ENCODE assay signal across 12 mouse cellular contexts in the genomic region with DNA sequence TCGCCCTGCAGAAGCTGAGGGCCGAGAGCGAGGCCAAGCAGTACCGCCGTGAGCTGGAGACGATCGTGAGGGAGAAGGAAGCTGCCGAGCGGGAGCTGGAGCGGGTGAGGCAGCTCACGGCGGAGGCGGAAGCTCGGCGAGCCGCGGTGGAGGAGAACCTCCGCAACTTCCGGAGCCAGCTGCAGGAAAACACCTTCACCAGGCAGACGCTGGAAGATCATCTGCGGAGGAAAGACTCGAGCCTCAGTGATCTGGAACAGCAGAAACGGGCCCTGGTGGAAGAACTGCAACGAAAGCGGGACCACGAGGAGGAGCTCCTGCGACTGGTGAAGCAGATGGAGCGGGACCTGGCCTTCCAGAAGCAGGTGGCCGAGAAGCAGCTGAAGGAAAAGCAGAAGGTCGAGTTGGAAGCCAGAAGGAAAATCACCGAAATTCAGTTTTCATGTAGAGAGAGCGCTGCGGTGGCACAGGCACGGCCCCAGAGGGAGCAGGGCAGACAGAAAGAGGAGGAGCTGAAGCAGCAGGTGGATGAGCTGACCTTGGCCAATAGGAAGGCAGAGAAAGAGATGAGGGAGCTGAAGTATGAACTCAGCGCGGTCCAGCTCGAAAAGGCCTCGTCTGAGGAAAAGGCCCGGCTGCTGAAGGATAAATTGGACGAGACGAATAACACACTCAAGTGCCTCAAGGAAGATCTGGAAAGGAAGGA.
DNase-seq lines count a peak whose midpoint lies in the region; ATAC-seq and TF ChIP-seq lines count a peak whose summit lies in the region.
"Had no signal": no experiment of that assay in that cellular context is flagged by ENCODE, and none has a peak within 500 bp of the region (broad histone marks: within the 10 kb centered on the region; RNA-seq: fewer than 3 reads in every experiment).

No protein-coding gene starts in this region.

- DNase-seq in heart, postnatal 36 days, result no peak
- DNase-seq in ES-CJ7 (ENCODE audit: low read depth, low spot score), result peak; percentile 52
- DNase-seq in left cerebral cortex, postnatal 4 days, result no peak
- DNase-seq: adrenal gland, postnatal 36 days; heart, adult 11 months had no signal

- H3K9ac ChIP-seq in heart, embryonic 16.5 days (ENCODE audit: low read length), result peak overlapping the region; percentile 37; the same call in 1 of the 2 replicates
- H3K9ac ChIP-seq in embryonic facial prominence, embryonic 15.5 days, result no peak overlapping the region
- no peak overlapping the region for H3K9ac ChIP-seq in intestine, postnatal 0 days (ENCODE audit: low read depth, low read length)
- no peak overlapping the region for H3K9ac ChIP-seq in hindbrain, embryonic 16.5 days (ENCODE audit: low read depth, low read length)
- H3K9ac ChIP-seq: neural tube, embryonic 13.5 days had no signal

- no peak for TF ChIP-seq CTCF in bone marrow macrophage, adult 2 months (IDR thresholded peaks at IDR 0.05; ENCODE audit: low read depth, low read length)
- no peak for TF ChIP-seq CTCF in intestine, postnatal 0 days (IDR thresholded peaks at IDR 0.05; ENCODE audit: low read depth)

- H3K9me3 ChIP-seq in heart, embryonic 16.5 days (replicated peaks; ENCODE audit: control insufficient read depth, low read length), result no peaks in the 10 kb centered on the region
- H3K9me3 ChIP-seq in embryonic facial prominence, embryonic 15.5 days (replicated peaks), result no peaks in the 10 kb centered on the region
- no peaks in the 10 kb centered on the region for H3K9me3 ChIP-seq in intestine, postnatal 0 days (ENCODE audit: control insufficient read depth)
- H3K9me3 ChIP-seq in hindbrain, embryonic 16.5 days (ENCODE audit: control insufficient read depth, low read length), result no peaks in the 10 kb centered on the region
- H3K9me3 ChIP-seq: neural tube, embryonic 13.5 days had no signal

- TF ChIP-seq POLR2A in bone marrow macrophage, adult 2 months (IDR thresholded peaks at IDR 0.05; ENCODE audit: borderline replicate concordance, low read depth, low read length), result no peak

- no peak for ATAC-seq in heart, embryonic 16.5 days (replicated peaks; ENCODE audit: extremely low read depth, insufficient read depth, low FRiP score)
- ATAC-seq in embryonic facial prominence, embryonic 15.5 days (ENCODE audit: insufficient number of reproducible peaks, low FRiP score, low TSS enrichment, low read depth), result no peak
- no peak for ATAC-seq in intestine, postnatal 0 days
- ATAC-seq in hindbrain, embryonic 16.5 days, result no peak

- no peaks in the 10 kb centered on the region for H3K27me3 ChIP-seq in heart, embryonic 16.5 days (ENCODE audit: control insufficient read depth, insufficient read depth, low read length)
- H3K27me3 ChIP-seq in embryonic facial prominence, embryonic 15.5 days, result no peaks in the 10 kb centered on the region
- H3K27me3 ChIP-seq in intestine, postnatal 0 days (replicated peaks; ENCODE audit: control insufficient read depth, insufficient read depth, low read length), result no peaks in the 10 kb centered on the region
- no peaks in the 10 kb centered on the region for H3K27me3 ChIP-seq in hindbrain, embryonic 16.5 days (replicated peaks; ENCODE audit: control insufficient read depth, insufficient read depth, low read length)
- H3K27me3 ChIP-seq: neural tube, embryonic 13.5 days had no signal

- peak overlapping the region; percentile 26 for H3K4me2 ChIP-seq in heart, embryonic 16.5 days (ENCODE audit: low read depth, low read length)
- peak overlapping the region; percentile 0; the same call in 1 of the 2 replicates for H3K4me2 ChIP-seq in embryonic facial prominence, embryonic 15.5 days (replicated peaks)
- no peak overlapping the region for H3K4me2 ChIP-seq in intestine, postnatal 0 days (replicated peaks; ENCODE audit: low read depth)
- no peak overlapping the region for H3K4me2 ChIP-seq in hindbrain, embryonic 16.5 days (ENCODE audit: low read length)
- H3K4me2 ChIP-seq: neural tube, embryonic 13.5 days had no signal

- WGBS in heart, embryonic 16.5 days, result 79% methylated on average over 41 of the region's 41 CpGs
- 86% methylated on average over 41 of the region's 41 CpGs for WGBS in embryonic facial prominence, embryonic 15.5 days
- WGBS in intestine, postnatal 0 days, result 88% methylated on average over 41 of the region's 41 CpGs
- WGBS in hindbrain, embryonic 16.5 days, result 88% methylated on average over 41 of the region's 41 CpGs

- peaks cover 61% of the 10 kb centered on the region for H3K36me3 ChIP-seq in heart, embryonic 16.5 days (ENCODE audit: control insufficient read depth, insufficient read depth)
- H3K36me3 ChIP-seq in embryonic facial prominence, embryonic 15.5 days, result peaks cover 62% of the 10 kb centered on the region
- H3K36me3 ChIP-seq in intestine, postnatal 0 days (ENCODE audit: control insufficient read depth, insufficient read depth), result peaks cover 52% of the 10 kb centered on the region
- H3K36me3 ChIP-seq in hindbrain, embryonic 16.5 days (ENCODE audit: control insufficient read depth, insufficient read depth, low read length), result peaks cover 33% of the 10 kb centered on the region

- no peaks in the 10 kb centered on the region for H3K4me1 ChIP-seq in heart, embryonic 16.5 days (ENCODE audit: control insufficient read depth, insufficient read depth, low read length)
- no peaks in the 10 kb centered on the region for H3K4me1 ChIP-seq in bone marrow macrophage, adult 2 months (ENCODE audit: control insufficient read depth, insufficient read depth, low read length)
- no peaks in the 10 kb centered on the region for H3K4me1 ChIP-seq in embryonic facial prominence, embryonic 15.5 days
- H3K4me1 ChIP-seq in intestine, postnatal 0 days (replicated peaks; ENCODE audit: control insufficient read depth, insufficient read depth, low read length), result no peaks in the 10 kb centered on the region
- no peaks in the 10 kb centered on the region; the same call in 1 of the 2 replicates for H3K4me1 ChIP-seq in hindbrain, embryonic 16.5 days (ENCODE audit: control insufficient read depth, insufficient read depth, low read depth, low read length)

- H3K4me3 ChIP-seq in heart, embryonic 16.5 days (ENCODE audit: low read length), result peak overlapping the region; percentile 25
- peak overlapping the region; percentile 48 for H3K4me3 ChIP-seq in bone marrow macrophage, adult 2 months (ENCODE audit: insufficient read depth, low read length)
- no peak overlapping the region; the same call in 1 of the 2 replicates for H3K4me3 ChIP-seq in embryonic facial prominence, embryonic 15.5 days (replicated peaks)
- H3K4me3 ChIP-seq in intestine, postnatal 0 days (ENCODE audit: low read depth, low read length), result no peak overlapping the region
- no peak overlapping the region for H3K4me3 ChIP-seq in hindbrain, embryonic 16.5 days (ENCODE audit: low read length)
- H3K4me3 ChIP-seq: neural tube, embryonic 13.5 days had no signal

- intact Hi-C loops in heart, postnatal 36 days (cut with DNase I), result no loop called here
- intact Hi-C loops in left cerebral cortex, postnatal 4 days (cut with DNase I), result no loop called here

- H3K27ac ChIP-seq in heart, embryonic 16.5 days (ENCODE audit: low read length), result no peak overlapping the region
- H3K27ac ChIP-seq in bone marrow macrophage, adult 2 months (ENCODE audit: insufficient read depth, low read depth, low read length), result no peak overlapping the region
- no peak overlapping the region for H3K27ac ChIP-seq in embryonic facial prominence, embryonic 15.5 days (replicated peaks)
- H3K27ac ChIP-seq in intestine, postnatal 0 days (ENCODE audit: low read depth, low read length), result no peak overlapping the region; the same call in 1 of the 2 replicates
- H3K27ac ChIP-seq in hindbrain, embryonic 16.5 days (ENCODE audit: low read depth, low read length), result no peak overlapping the region
- H3K27ac ChIP-seq: kidney, postnatal 0 days; neural tube, embryonic 13.5 days had no signal

Comparison
In these comparisons a context has a peak if more than half of its experiments do, and no peak if none do; other contexts are left out.
1. H3K4me2 ChIP-seq: peak in heart, embryonic 16.5 days (single experiment) and embryonic facial prominence, embryonic 15.5 days (single experiment); none in intestine, postnatal 0 days (single experiment) and hindbrain, embryonic 16.5 days (single experiment).
2. H3K4me3 ChIP-seq: peak in heart, embryonic 16.5 days (single experiment) and bone marrow macrophage, adult 2 months (single experiment); none in embryonic facial prominence, embryonic 15.5 days (single experiment), intestine, postnatal 0 days (single experiment) and hindbrain, embryonic 16.5 days (single experiment).